Mouse (Mus musculus): ENCODE measurements around the gene Adcy7.

GRCm38 (mm10) chr8:88274090-88274489, 1.9 kb downstream of the Adcy7 start:
- no peak for TF ChIP-seq CTCF (IDR thresholded peaks at IDR 0.05; ENCODE audit: low read depth, low read length)
- TF ChIP-seq POLR2A (IDR thresholded peaks at IDR 0.05; ENCODE audit: borderline replicate concordance, low read depth, low read length) = no peak

Measured in bone marrow macrophage, adult 2 months (primary cell).